Mouse (Mus musculus) layer of hippocampus, postnatal 36 days (tissue): Measurements from ENCODE around the gene Klhdc4. TPM values are rescaled to one million over a fixed set of nuclear protein-coding genes. Genes with fewer than 3 reads are reported as not detected.

ENCODE experiments used
- DNase-seq, 2 experiments: peaks; one replicate each; pipeline ENCODE4 v3.0.0; 2022
- total RNA-seq, 2 experiments: library from RNA; stranded (reverse); gene quantifications; 2 replicates each; pipeline ENCODE4 v1.2.3; 2021

The Klhdc4 gene
- total RNA-seq, 2 experiments from 2014 or later: 27.7 to 28.0 TPM

DNA sequence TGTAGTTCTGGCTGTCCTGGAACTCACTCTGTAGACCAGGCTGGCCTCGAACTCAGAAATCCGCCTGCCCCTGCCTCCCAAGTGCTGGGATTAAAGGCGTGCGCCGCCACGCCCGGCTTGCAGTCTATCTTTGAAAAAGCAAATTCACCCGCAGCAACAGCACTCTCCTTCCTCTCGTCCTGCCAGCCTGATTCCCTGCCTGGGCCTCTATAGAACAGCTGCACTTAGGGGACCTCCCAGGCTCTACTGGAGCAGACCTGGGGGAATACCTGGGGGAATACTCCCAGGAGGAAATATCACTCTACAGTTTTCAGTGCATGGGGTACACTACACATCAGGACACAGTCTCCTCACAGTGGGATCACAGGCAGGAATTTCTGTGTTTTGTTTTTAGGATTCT lies 19.9 kb upstream of the Klhdc4 start:
- no peak for DNase-seq

DNA sequence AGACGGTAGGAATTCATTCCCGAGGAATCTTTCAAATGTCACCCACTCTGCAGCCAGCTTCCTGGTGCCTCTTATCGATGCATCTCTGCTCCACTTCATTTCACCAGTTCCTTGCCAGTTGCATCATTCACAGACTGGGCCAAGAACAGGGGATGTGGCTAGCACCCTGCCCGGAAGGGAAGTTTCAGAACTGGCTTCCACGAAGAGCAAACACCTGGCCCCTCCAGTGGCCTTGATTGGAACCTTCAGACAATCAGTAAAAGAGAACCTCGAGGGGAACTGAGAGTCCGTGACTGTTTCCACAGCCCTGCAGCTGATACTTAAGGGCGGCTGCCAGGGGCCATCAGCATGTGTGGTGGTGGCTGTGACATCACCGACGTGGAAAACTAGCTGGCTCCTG lies 19.1 kb upstream of the Klhdc4 start:
- no peak for DNase-seq

DNA sequence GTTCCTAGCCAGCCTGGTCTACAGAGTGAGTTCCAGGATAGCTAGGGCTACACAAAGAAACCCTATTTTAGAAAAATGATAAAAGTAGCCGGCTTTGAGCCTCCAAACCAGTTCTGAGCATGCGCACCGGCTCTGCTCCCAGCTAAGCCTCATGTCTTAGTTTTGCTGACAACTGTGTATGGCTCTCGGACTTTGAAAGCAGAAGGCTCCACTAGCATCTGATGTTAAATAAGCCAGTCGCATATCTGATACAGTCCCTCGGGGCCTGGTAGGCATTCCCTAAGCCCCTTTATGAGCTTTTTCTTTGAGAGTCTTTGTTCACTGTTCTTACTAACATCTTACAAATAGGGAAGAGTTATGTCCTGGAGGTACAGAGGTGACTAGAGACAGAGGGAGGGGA lies 18.6 kb upstream of the Klhdc4 start:
- no peak for DNase-seq

DNA sequence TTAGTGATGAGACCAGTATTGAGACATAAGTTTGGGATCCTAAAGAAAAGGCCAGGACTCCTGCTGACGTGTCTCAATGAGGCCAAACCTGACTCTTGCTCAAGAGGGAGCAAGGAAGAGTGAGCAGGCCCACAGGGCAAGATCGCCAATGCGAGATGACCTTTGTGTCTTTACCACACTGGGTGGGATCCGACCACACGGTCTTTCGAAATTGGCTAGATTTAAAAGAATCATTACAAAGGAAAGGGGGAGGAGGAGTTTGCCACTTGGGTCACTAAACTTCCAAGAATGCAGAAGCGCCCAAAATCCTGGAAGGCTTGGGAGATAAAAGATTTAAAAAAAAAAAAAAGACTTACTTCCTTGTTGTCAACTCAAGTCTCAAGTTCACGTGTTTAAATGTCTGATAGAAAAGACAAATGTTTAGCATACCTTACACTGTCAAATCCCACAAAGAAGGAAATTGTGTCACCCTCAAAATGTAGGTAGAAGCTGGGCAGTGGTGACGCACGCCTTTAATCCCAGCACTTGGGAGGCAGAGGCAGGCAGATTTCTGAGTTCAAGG lies 18.0 kb upstream of the Klhdc4 start:
- no peak for DNase-seq

DNA sequence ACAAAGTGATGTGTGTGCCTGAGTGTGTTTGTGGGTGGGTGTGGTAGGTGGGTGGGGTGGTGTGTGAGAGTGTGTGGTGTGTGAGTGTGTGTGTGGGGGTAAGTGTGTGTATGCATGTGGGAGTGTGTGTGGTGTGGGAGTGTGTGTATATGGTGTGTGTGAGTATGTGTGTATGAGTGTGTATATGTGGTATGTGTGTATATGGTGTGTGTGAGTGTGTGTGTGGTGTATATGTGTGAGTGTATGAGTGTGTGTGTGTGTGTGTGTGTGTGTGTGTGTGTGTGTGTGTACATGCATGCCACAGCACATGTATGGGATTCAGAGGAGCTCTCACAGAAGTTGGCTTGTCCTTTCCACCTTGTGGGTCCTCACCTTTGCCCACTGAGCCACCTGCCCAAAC lies 17.4 kb upstream of the Klhdc4 start:
- DNase-seq: no peak

DNA sequence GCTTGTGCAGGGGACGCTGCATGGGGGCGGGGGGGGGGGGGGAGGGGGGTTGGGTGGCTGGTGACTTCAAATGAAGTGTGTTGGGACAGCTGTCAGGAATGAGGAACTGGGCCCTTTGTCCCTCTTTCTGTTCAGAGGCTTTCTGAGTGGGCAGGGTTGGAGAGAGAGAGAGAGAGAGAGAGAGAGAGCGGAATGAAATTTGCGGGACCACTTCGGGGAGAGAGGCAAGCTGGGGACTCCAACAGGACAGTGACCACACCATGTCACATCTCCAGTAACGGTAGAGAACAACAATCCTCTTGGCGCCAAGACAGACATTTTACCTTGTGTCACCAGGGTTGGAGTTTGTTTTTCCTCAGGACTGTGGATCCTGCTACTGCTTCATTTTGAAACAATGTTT lies 15.4 kb upstream of the Klhdc4 start:
- DNase-seq: no peak

DNA sequence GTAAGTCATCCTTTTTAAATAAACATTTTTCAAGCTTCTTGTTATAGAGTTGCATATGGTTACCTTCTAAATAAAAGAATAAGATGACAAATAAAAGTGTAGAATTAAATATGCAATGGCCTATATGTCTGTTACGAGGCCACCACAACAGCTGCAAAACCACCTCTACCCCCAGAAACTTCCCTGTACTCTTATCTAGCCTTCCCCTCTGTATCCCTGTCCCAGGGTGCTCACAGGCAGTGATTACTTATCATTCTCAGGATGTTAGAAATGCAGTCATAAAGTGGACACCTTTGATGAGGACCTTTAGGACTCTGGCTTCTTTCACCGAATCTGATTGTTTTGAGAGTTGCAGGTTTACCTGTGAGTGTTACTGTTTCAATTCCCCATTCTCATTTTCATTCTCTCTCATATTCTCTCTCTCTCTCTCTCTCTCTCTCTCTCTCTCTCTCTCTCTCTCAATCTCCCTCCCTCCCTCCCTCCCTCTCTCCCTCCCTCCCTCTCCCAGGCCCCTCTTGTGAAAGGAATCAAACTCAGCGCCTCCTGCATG lies 13.9 kb upstream of the Klhdc4 start:
- DNase-seq: no peak

DNA sequence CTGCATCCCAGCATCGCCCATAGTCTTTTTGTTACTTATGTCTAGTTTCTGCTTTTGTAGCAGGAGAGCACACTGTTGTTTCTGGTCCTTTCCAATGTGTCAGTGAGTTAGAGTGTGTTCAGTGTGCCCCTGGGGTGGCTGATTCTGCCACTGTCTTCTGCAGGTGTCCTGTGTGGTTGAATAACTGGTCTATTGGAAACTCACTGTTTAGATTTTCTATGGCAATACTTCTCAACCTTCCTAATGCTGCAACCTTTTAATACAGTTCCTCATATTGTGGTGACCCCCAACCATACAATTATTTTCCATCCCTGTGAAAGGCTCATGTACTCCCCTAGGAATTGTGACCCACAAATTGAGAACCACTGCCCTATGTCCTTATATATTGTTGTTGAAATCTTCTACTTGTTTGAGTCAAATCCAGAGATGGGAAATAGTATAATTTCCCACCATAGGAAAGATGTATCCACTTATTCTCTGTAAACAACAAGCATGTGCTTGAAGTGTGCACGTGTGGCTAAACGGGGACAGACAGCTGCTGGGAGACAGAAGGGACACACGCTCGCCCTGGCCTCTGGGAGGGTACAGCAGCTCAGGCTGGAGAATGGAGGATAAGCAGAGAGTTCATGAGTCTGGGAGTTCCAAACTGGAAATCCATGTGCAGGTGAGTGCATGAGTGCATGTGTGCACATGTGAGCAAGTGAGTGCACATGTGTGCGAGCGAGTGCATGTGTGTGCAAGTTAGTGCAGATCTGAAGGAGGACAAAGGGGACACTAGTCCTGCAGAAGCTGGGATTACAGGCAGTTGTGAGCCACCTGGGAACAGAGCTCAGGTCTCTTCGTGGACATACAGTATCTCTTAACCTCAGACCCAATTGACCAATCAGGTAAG lies 12.9 kb upstream of the Klhdc4 start:
- no peak for DNase-seq

DNA sequence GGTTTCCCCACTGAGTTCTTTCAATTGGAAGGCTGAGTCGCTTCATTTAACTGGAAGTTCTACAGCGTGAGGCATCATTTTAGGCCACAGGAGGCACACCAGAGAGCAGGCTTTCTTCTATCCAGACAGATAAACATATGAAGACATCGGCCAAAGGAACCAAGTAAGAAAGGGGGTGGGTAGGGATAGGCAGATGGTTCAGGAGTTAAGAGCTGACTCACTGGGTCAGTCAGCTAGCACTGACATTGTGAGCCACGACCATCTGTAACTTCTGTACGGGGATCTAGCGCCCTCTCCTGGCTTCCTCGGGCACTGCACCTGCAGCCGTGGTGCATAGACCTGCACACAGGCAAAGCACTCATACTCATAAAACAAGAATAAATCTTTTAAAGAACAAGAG lies 11.9 kb upstream of the Klhdc4 start:
- peak; percentile 48 to 63 for DNase-seq

DNA sequence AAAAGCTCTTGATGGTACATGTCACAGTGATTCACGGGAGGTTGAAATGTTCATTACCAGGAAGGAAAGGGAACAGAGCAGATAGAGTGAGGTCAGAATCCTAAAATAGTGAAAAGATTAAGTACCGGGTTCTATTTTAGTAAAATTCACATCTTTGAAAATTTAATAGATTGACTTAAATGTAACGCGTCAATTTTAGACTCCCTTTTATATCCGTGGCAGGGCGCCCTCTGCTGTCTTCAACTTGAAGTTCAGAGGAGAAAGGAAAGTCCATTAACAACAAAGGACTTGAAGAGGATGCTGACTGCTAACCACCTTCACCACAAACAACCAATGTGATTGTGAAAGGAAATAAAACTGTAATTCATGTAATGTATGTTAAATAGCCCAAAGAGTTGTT lies 3.1 kb upstream of the Klhdc4 start:
- peak; percentile 55 to 70 for DNase-seq

DNA sequence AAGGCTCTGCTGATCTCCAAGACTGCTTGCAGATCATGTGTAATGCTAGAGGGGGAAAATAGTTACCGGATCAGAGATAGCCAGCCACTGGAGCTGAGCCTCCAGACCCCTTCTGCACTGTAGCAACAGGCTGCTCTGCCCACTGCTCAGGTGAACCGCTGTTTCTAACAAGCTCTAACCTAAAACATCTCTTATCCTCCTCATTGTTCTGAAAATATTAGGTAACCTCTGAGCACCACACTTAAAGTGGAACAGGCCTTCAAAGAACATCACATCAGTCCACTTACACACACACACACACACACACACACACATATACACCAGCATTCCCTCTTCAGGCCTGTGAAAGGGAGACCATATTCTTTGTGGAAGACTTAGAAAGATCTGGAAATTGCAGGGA lies 2.7 kb upstream of the Klhdc4 start:
- no peak for DNase-seq

DNA sequence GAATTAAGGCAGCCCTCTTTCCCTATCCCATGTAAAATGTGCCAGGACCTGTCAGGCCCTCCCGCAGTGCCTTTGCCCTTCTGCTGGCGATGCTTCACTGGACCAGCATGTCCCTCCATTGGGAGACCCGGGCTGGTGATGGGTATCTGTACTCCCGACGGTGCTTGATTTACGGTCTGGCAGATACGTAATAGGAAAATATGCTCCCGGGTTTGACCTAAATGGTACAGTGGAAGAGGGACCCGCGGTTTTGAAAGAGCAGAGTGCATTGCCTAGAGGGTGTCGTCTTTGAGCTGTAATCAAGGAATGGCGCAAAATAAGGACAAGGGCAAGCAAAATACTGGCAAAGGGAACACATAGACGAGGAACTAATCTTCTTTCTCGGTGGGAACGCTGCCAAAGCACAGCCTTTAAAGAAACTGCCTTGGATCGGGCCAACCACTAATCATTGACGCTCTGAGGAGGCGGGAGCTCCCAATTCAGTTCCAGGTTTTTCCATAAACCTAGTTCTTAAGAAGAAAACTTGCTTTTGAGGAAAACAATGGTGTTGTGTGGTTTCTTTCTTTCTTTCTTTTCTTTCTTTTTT lies 501 bp upstream of the Klhdc4 start:
- DNase-seq: no peak

DNA sequence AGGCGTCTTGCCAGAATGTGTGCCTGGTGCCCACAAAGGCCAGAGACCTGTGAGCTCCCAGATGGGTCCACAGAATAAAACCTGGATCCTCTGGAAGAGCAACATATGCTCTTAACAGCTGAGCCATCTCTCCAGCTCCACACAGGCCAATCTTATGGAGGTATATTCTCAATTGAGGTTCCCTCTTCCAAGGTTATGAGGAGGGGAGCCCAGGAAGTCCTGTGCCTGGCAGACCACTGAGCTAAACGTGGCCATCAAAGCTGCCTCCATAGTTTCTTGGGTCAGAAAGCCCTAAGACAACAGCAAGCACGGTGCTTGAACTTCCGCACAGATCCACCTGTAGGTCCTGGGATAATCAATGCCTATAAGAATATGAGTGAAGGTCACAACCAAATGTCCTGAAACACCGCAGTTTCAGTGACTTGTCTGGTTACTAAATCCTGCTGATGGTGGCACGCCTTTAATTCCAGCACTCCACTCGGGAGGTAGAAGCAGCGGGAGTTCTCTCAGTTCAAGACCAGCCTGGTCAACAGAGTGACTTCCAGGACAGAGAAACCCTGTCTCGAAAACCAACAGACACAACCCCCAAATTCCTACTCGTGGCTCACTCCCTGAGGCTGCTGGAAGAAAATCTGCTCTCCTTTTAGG lies 869 bp downstream of the Klhdc4 start:
- DNase-seq: peak in 1 of 2 experiments; percentile 1

DNA sequence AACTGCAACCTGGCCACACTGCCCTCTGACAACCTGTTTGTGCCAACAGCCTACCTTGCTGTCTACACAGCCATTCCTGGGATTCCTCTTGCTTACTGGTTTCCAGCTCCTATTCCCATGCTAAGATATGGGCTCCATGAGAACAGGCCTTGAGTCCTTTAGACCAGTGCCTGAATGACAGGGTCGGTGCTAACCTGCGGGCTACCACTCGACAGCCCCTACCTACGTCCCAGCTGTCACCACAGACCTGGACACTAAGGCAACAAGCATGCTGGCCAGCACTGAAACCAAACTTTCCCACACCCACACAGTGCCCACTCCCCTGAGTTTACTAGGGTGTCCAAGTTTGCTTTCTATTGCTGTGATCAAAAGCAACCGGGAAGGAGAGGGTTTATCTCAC lies 1.6 kb downstream of the Klhdc4 start:
- DNase-seq: no peak

DNA sequence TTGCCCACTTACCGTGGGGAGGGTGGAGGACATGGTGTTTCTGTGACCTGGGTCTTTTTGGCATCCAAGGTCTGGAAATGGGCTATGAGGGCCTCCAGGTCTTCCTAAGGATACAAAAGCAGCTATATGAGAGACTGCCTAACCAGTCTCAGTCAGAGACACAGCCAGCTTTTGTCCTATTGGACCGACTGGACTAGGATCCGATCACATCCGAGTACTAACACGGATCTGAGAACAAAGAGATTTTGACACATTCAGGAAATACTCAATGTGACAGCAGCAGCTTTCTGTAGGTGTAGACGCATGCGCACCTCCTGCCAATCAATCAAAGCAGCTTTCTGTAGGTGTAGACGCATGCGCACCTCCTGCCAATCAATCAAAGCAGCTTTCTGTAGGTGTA lies 7.6 kb downstream of the Klhdc4 start:
- no peak for DNase-seq

DNA sequence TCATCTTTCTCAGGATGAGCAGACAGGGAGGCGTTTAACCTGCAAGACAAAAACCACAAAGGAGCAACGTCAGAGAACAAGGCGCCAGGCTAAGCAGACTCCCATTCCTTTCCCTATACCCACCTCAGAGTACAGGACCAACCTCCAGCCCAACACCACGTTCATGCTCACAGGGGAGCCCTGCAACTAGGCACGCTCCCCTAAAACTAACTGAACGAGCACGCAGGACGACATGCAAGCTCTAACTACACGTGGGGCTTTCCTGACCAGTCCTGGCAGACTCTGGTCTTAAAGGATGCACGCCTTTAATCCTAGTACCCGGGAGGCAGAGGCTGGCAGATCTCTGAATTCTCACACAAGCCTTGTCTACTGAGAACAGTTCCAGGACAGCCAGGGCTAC lies 8.0 kb downstream of the Klhdc4 start:
- DNase-seq: no peak

DNA sequence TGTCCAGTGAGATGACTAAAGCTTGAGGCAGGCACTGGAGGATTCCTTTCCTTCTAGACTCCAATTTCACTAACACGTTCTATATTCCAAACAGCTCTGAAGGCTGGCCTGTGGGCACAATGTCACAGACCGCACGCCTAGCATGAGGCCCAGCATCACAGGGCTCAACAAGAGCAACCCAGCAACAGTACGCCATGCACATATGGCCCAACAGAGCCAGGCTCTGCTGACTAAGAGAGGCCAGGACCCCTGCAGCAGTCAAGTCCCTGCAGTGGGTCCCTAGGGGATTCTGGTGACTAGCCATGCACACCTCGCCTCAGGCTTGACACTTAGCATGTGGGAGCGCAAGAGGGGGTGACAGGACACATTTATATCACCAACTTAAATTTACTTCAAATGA lies 8.5 kb downstream of the Klhdc4 start:
- DNase-seq: no peak

DNA sequence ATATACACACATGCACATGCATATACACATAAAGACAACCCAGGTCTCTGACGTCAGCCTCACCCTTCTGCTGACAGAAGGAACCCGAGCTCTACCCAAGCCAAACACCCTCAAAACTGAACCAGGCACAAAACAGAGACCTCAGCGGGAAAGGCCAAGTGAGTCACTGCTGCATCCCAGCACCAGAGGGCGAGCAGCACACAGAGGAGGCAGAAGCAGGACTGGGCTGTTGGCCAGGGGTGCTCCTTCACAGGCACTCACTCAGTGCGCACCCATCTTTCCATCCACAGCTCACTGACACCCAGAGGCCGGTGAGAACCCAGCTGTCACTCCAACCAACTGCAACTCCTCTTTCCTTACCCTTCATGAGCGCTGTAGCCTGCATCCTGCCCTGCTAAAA lies 11.1 kb downstream of the Klhdc4 start:
- DNase-seq: no peak

DNA sequence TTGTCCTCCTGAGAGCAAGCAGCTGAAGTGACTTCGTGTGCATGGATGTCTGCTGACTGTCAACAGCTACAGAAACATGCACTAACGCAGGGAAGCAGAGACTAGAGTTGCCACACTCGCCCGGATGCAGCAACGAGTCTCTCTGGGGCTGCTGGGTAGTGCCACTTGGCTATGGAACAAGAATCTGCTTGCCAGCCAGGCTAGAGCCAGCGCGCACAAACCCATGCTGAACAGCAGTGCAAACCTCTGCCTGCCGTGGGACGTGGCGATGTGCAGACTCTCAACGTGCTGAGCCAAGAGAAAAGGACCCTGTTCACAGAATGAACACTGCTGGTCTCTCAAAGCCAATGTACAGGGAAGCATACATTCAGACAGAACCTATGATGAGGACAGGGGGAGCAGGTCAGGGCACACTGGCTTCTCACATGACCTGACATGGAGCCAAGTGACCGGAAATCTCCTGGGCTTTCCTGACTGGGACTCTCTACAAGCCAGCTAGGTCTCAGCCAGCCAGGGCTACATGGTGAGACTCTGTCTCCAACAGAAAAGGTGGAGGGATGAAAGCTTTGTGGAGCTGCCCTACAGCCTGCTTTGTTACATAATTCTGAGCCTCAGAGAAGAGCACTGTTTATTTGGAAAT lies 17.3 kb downstream of the Klhdc4 start:
- DNase-seq: no peak

DNA sequence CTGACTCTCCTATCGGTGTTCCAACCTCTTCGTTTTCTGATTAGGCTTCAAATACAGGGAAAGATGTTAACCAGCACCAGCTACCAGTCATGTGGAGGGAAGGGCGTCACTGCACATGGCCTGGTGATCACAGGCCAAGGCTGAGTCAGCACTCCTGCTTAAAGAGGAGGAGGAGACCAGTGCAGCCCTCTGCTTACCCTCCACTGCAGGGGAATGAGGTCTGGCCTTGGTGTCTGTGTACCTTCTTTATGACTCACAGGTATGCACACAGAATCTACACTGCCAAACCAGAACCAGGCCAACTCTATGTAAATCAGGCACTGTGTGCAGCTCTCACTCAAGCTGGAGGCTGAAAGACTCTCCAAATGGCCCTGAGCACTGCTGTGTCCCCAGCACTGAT lies 17.9 kb downstream of the Klhdc4 start:
- DNase-seq: no peak

DNA sequence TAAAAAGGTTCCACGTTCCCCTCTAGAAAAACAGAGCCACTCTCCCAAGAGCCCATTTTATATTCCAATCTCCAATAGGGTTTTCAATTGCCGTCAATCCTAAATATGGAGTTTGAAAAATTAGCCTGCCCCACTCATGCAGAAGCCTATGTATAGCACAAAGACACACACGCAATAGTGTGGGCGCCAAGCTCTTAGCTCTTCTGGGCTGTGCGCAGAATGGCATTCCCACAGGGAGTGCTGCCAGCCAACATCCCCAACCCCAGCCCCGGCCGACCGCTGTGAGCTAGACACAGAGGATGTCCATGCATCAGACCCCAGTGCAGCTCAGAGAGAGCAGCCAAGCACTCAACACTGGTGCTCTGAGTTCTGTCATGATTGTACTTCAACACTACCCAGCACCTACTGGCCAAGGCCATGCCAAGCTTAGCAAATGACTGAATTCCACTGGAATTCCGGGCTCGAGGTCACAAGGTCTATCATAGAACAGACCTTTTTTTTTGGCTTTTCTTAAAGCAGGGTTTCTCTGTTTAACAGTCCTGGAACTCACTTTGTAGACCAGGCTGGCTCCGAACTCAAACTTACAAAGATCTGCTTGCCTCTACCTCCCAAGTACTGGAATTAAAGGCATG lies 19.7 kb downstream of the Klhdc4 start:
- DNase-seq: no peak

DNA sequence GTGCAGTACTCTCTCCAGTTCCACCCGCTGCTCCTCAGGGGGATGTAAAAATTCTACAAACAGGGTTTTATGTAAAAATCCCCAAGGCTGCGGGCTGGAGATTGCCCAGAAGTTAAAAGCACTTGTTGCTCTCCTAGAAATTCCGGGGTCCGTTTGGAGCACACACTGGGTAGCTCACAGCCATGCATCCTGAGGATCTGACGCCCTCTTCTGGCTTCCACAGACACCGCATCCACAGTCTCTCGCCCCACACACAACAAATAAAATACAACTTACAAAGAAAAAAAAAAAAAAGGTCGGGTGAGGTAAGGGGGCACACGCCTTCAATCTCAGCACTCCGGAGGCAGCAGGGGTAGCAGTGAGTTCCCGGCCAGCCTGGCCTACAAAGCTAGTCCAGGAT lies 21.3 kb downstream of the Klhdc4 start:
- no peak for DNase-seq
